Mouse (Mus musculus) CH12.LX (cell line): ENCODE results near the gene Mmp9. TPM values are rescaled to one million over a fixed set of nuclear protein-coding genes. Genes with fewer than 3 reads are reported as not detected.

Experiments used
- DNase-seq: peaks from one replicate; pipeline ENCODE4 v3.0.0-alpha.2; 2013; ENCODE audit errors: extremely low read depth
- H3K27ac ChIP-seq: 2 replicates; pipeline ENCODE4 v1.5.1; 2012; ENCODE audit warnings: low read depth, mild to moderate bottlenecking, control low read depth, moderate library complexity; ENCODE audit not compliant: insufficient read depth
- H3K27me3 ChIP-seq: replicated peaks from 2 replicates; pipeline ENCODE3; 2012; ENCODE audit warnings: inconsistent platforms
- H3K36me3 ChIP-seq, 2 experiments: replicated peaks in 1 of 2; 2 replicates each; pipeline versions ENCODE3 to v1.6.1; 2012; ENCODE audit warnings: inconsistent platforms in 1 of 2, low read length in 1 of 2, mild to moderate bottlenecking in 1 of 2, mixed read lengths in 1 of 2, moderate library complexity in 1 of 2; ENCODE audit not compliant: control insufficient read depth in 1 of 2, insufficient read depth in 1 of 2
- H3K4me1 ChIP-seq, 2 experiments: 2 replicates each; pipeline ENCODE4 v1.6.1; 2012; ENCODE audit warnings: inconsistent platforms in 1 of 2, moderate library complexity in 1 of 2; ENCODE audit not compliant: insufficient read depth in 2 of 2, control insufficient read depth in 1 of 2
- H3K4me2 ChIP-seq: 2 replicates; pipeline ENCODE4 v1.6.1; 2012; ENCODE audit warnings: low read depth, mild to moderate bottlenecking, control low read depth; ENCODE audit not compliant: poor library complexity, insufficient read depth, severe bottlenecking
- H3K4me3 ChIP-seq, 3 experiments: fragments of 150-350 bp in 1 of 3; sonication (generic) in 1 of 3; replicated peaks in 1 of 3; 2 replicates each; pipeline versions ENCODE3 to v1.5.1; 2011 to 2012; ENCODE audit warnings: low read depth in 2 of 3, low read length in 2 of 3, mild to moderate bottlenecking in 2 of 3, moderate library complexity in 2 of 3, control low read depth in 1 of 3, improper control_type of control experiment in 1 of 3, inconsistent platforms in 1 of 3, mixed read lengths in 1 of 3; ENCODE audit not compliant: poor library complexity in 1 of 3
- H3K79me2 ChIP-seq: replicated peaks from 2 replicates; pipeline ENCODE4 v1.6.1; 2012; ENCODE audit warnings: mild to moderate bottlenecking, moderate library complexity; ENCODE audit not compliant: control insufficient read depth, poor library complexity, insufficient read depth, severe bottlenecking; ENCODE audit errors: extremely low read depth
- H3K9ac ChIP-seq: 2 replicates; pipeline ENCODE4 v1.6.1; 2012; ENCODE audit warnings: low read depth, mild to moderate bottlenecking, control low read depth, moderate library complexity; ENCODE audit not compliant: insufficient read depth
- H3K9me3 ChIP-seq: replicated peaks from 2 replicates; pipeline ENCODE3; 2012; ENCODE audit warnings: low read length, inconsistent platforms, mixed read lengths
- BHLHE40 ChIP-seq: IDR thresholded peaks from 2 replicates; pipeline ENCODE4 v1.6.1; 2011; ENCODE audit warnings: mild to moderate bottlenecking, low read depth, low read length, improper control_type of control experiment
- CHD1 ChIP-seq: IDR thresholded peaks from 2 replicates; pipeline ENCODE4 v1.6.1; 2012; ENCODE audit warnings: low read depth, low read length, improper control_type of control experiment, inconsistent platforms
- CTCF ChIP-seq, 2 experiments: IDR thresholded peaks in 1 of 2; conservative IDR thresholded peaks in 1 of 2; 2 replicates each; pipeline ENCODE4 v1.5.1; 2011 to 2012; ENCODE audit warnings: low read depth in 2 of 2, low read length in 2 of 2, improper control_type of control experiment in 1 of 2, inconsistent platforms in 1 of 2, mild to moderate bottlenecking in 1 of 2, moderate library complexity in 1 of 2
- E2F4 ChIP-seq: IDR thresholded peaks from 2 replicates; pipeline ENCODE4 v1.6.1; 2011; ENCODE audit warnings: low read depth, low read length, improper control_type of control experiment; ENCODE audit not compliant: insufficient replicate concordance
- GABPA ChIP-seq: IDR thresholded peaks from 2 replicates; pipeline ENCODE4 v1.6.1; 2012; ENCODE audit warnings: low read depth, low read length, improper control_type of control experiment, inconsistent platforms; ENCODE audit not compliant: insufficient replicate concordance
- IRF4 ChIP-seq: IDR thresholded peaks from 2 replicates; pipeline ENCODE4 v1.6.1; 2014; ENCODE audit warnings: low read depth, mild to moderate bottlenecking, inconsistent platforms, low read length, improper control_type of control experiment
- JUN ChIP-seq: IDR thresholded peaks from 2 replicates; pipeline ENCODE4 v1.6.1; 2011; ENCODE audit warnings: low read depth, mild to moderate bottlenecking, low read length, improper control_type of control experiment, moderate library complexity; ENCODE audit not compliant: insufficient read depth
- KAT2A ChIP-seq: IDR thresholded peaks from 2 replicates; pipeline ENCODE4 v1.6.1; 2012; ENCODE audit warnings: low read length, improper control_type of control experiment, inconsistent platforms; ENCODE audit not compliant: insufficient replicate concordance
- MAX ChIP-seq: IDR thresholded peaks from 2 replicates; pipeline ENCODE4 v1.6.1; 2011; ENCODE audit warnings: low read length, improper control_type of control experiment
- MEF2A ChIP-seq: IDR thresholded peaks from 2 replicates; pipeline ENCODE4 v1.6.1; 2014; ENCODE audit warnings: low read depth, mild to moderate bottlenecking, inconsistent platforms, low read length, improper control_type of control experiment, borderline replicate concordance
- MXI1 ChIP-seq: IDR thresholded peaks from 2 replicates; pipeline ENCODE4 v1.6.1; 2011; ENCODE audit warnings: mild to moderate bottlenecking, low read depth, low read length, improper control_type of control experiment
- MYC ChIP-seq: IDR thresholded peaks from 2 replicates; pipeline ENCODE4 v1.6.1; 2011; ENCODE audit warnings: low read depth, mild to moderate bottlenecking, improper control_type of control experiment, low read length
- NRF1 ChIP-seq: IDR thresholded peaks from 2 replicates; pipeline ENCODE4 v1.6.1; 2014; ENCODE audit warnings: low read depth, mild to moderate bottlenecking, inconsistent platforms, low read length, improper control_type of control experiment, moderate library complexity
- PAX5 ChIP-seq: IDR thresholded peaks from 2 replicates; pipeline ENCODE4 v1.6.1; 2012; ENCODE audit warnings: low read length, inconsistent platforms, mixed read lengths
- POLR2A ChIP-seq: IDR thresholded peaks from 2 replicates; pipeline ENCODE4 v1.6.1; 2011; ENCODE audit warnings: low read depth, mild to moderate bottlenecking, improper control_type of control experiment, low read length
- TBP ChIP-seq: conservative IDR thresholded peaks from 2 replicates; pipeline ENCODE4 v1.6.1; 2011; ENCODE audit warnings: low read depth, low read length, improper control_type of control experiment
- TCF12 ChIP-seq: IDR thresholded peaks from 2 replicates; pipeline ENCODE4 v1.6.1; 2014; ENCODE audit warnings: low read depth, mild to moderate bottlenecking, inconsistent platforms, low read length, improper control_type of control experiment
- UBTF ChIP-seq: IDR thresholded peaks from 2 replicates; pipeline ENCODE4 v1.6.1; 2012; ENCODE audit warnings: low read depth, mild to moderate bottlenecking, inconsistent platforms, low read length, improper control_type of control experiment, moderate library complexity
- USF2 ChIP-seq: conservative IDR thresholded peaks from 2 replicates; pipeline ENCODE4 v1.6.1; 2011; ENCODE audit warnings: low read depth, low read length, improper control_type of control experiment
- ZMIZ1 ChIP-seq: IDR thresholded peaks from 2 replicates; pipeline ENCODE4 v1.6.1; 2012; ENCODE audit warnings: low read depth, mild to moderate bottlenecking, inconsistent platforms, low read length, improper control_type of control experiment
- dilution Hi-C: fragments of 300-500 bp; cut with MboI; formaldehyde crosslinking; loops from 2 replicates; pipeline ENCODE4 v1.14.3; 2020; ENCODE audit warnings: low sequenced_read_pairs; ENCODE audit not compliant: extremely low pct_unique_long_range_greater_than_20kb, extremely low pct_ligation_motif_present
- in situ Hi-C: fragments of 300-500 bp; cut with MboI; formaldehyde crosslinking; loops from 3 replicates; pipeline ENCODE4 v1.14.3; 2019; ENCODE audit warnings: low sequenced_read_pairs, low pct_ligation_motif_present, low pct_unique_long_range_greater_than_20kb, mixed read lengths
- polyA plus RNA-seq: library from polyadenylated mRNA; unstranded; fragments of >175 nt; gene quantifications from 2 replicates; pipeline ENCODE4 v1.2.1, GENCODE M21; 2012; ENCODE audit warnings: low read depth; ENCODE audit not compliant: insufficient read length
- total RNA-seq, 2 experiments: library from RNA; depleted of rRNA; stranded (reverse); fragments of 300-350 nt in 1 of 2; fragments of >200 nt in 1 of 2; gene quantifications; 2 replicates each; pipeline ENCODE4 v1.2.3; 2012 to 2014

The Mmp9 gene
- total and polyA plus RNA-seq, 3 experiments, result not detected

- no peak overlapping the region for H3K4me2 ChIP-seq
- dilution Hi-C loops (no loop called here), in situ Hi-C loops (no loop called here)
- no peak overlapping the region for H3K4me3 ChIP-seq
- no peak overlapping the region for H3K27ac ChIP-seq
- no peaks in the 10 kb centered on the region for H3K79me2 ChIP-seq
- no peak for DNase-seq
- no peaks in the 10 kb centered on the region for H3K36me3 ChIP-seq
- no peak overlapping the region for H3K9ac ChIP-seq
- H3K4me1 ChIP-seq, result peaks cover 4% of the 10 kb centered on the region in 2 experiments; a peak in 3 of 4 replicates
- TF ChIP-seq PAX5 (no peak), MYC (no peak), MAX (no peak), POLR2A (no peak), BHLHE40 (no peak), MXI1 (no peak)
- H3K27me3 ChIP-seq, result peaks cover 49% of the 10 kb centered on the region
- H3K9me3 ChIP-seq, result peaks cover 6% of the 10 kb centered on the region
Observed at GRCm38 (mm10) chr2:164967761-164968440, 27.3 kb downstream of the Mmp9 start.

GRCm38 (mm10) chr2:164968451-164968851 is 27.9 kb downstream of the Mmp9 start:
- Histone ChIP-seq H3K27ac (no peak overlapping the region), H3K79me2 (no peaks in the 10 kb centered on the region), H3K4me3 (no peak overlapping the region), H3K4me1 (peaks cover 3 to 6% of the 10 kb centered on the region in 2 experiments; a peak in 2 of 4 replicates), H3K4me2 (no peak overlapping the region), H3K27me3 (peaks cover 50% of the 10 kb centered on the region), H3K9ac (no peak overlapping the region), H3K9me3 (peaks cover 7% of the 10 kb centered on the region), H3K36me3 (no peaks in the 10 kb centered on the region)
- dilution Hi-C loops, result no loop called here
- in situ Hi-C loops, result no loop called here
- no peak for TF ChIP-seq GABPA
- no peak for TF ChIP-seq UBTF
- TF ChIP-seq BHLHE40, result no peak
- no peak for TF ChIP-seq TBP
- TF ChIP-seq ZMIZ1, result no peak
- TF ChIP-seq JUN, result no peak
- no peak for TF ChIP-seq MEF2A
- no peak for TF ChIP-seq TCF12
- no peak for TF ChIP-seq CTCF (conservative IDR thresholded peaks at IDR 0.05 in 1 of 2, IDR thresholded peaks at IDR 0.05 in 1 of 2; ENCODE audit: low read depth in 2 of 2, low read length in 2 of 2)
- TF ChIP-seq IRF4, result no peak
- no peak for TF ChIP-seq KAT2A
- TF ChIP-seq CHD1, result no peak
- no peak for TF ChIP-seq NRF1
- no peak for TF ChIP-seq E2F4
- TF ChIP-seq USF2, result no peak
- DNase-seq, result no peak
